Mouse (Mus musculus): ENCODE measurements around the gene Asphd2. TPM values are rescaled to one million over a fixed set of nuclear protein-coding genes. Genes with fewer than 3 reads are reported as not detected.

Asphd2 gene
- polyA plus RNA-seq, 1 experiment from 2014 or later = 58.8 TPM

- no peak overlapping the region for H3K9ac ChIP-seq (ENCODE audit: low read depth, low read length)
Measured at GRCm38 (mm10) chr5:112396066-112396465, 1.4 kb upstream of the Asphd2 start.

GRCm38 (mm10) chr5:112394415-112394763, 277 bp downstream of the Asphd2 start:
- ATAC-seq = peak; percentile 84
- Histone ChIP-seq H3K4me3 (ENCODE audit: low read depth, low read length) (peak overlapping the region; percentile 80), H3K4me1 (ENCODE audit: control insufficient read depth, insufficient read depth, low read length) (peaks cover 50% of the 10 kb centered on the region), H3K4me2 (ENCODE audit: low read length) (peak overlapping the region; percentile 72), H3K27me3 (ENCODE audit: control insufficient read depth, insufficient read depth, low read depth, low read length) (no peaks in the 10 kb centered on the region), H3K27ac (ENCODE audit: low read length) (peak overlapping the region; percentile 92), H3K9me3 (replicated peaks; ENCODE audit: control insufficient read depth, low read length, poor library complexity, severe bottlenecking) (no peaks in the 10 kb centered on the region), H3K9ac (ENCODE audit: low read depth, low read length) (peak overlapping the region; percentile 87), H3K36me3 (ENCODE audit: control insufficient read depth, insufficient read depth, low read length) (peaks cover 10% of the 10 kb centered on the region; the same call in 1 of the 2 replicates)
- 0% methylated on average over 25 of the region's 28 CpGs for WGBS

More at GRCm38 (mm10) chr5:112396066-112396465, 1.4 kb upstream of the Asphd2 start:
- no peak for ATAC-seq
- WGBS = 63% methylated on average over 18 of the region's 18 CpGs
- H3K4me2 ChIP-seq (ENCODE audit: low read length) = no peak overlapping the region
- H3K27me3 ChIP-seq (ENCODE audit: control insufficient read depth, insufficient read depth, low read depth, low read length) = no peaks in the 10 kb centered on the region
- peak overlapping the region; percentile 50 for H3K27ac ChIP-seq (ENCODE audit: low read length)
- H3K36me3 ChIP-seq (ENCODE audit: control insufficient read depth, insufficient read depth, low read length) = 0 out of 2 replicates have a peak, but pooled peaks cover 4% of the 10 kb centered on the region
- H3K4me1 ChIP-seq (ENCODE audit: control insufficient read depth, insufficient read depth, low read length) = peaks cover 33% of the 10 kb centered on the region
- H3K4me3 ChIP-seq (ENCODE audit: low read depth, low read length) = no peak overlapping the region
- no peaks in the 10 kb centered on the region for H3K9me3 ChIP-seq (replicated peaks; ENCODE audit: control insufficient read depth, low read length, poor library complexity, severe bottlenecking)

- Histone ChIP-seq H3K4me1 (ENCODE audit: control insufficient read depth, insufficient read depth, low read length) (peaks cover 55% of the 10 kb centered on the region), H3K27ac (ENCODE audit: low read length) (0 out of 2 replicates have a peak overlapping the region, but pooled peaks have one; percentile 92), H3K9me3 (replicated peaks; ENCODE audit: control insufficient read depth, low read length, poor library complexity, severe bottlenecking) (no peaks in the 10 kb centered on the region), H3K4me2 (ENCODE audit: low read length) (peak overlapping the region; percentile 72), H3K27me3 (ENCODE audit: control insufficient read depth, insufficient read depth, low read depth, low read length) (no peaks in the 10 kb centered on the region), H3K9ac (ENCODE audit: low read depth, low read length) (peak overlapping the region; percentile 87), H3K4me3 (ENCODE audit: low read depth, low read length) (peak overlapping the region; percentile 80), H3K36me3 (ENCODE audit: control insufficient read depth, insufficient read depth, low read length) (peaks cover 10% of the 10 kb centered on the region; the same call in 1 of the 2 replicates)
- ATAC-seq = peak; percentile 60
- WGBS = 6% methylated on average over 17 of the region's 18 CpGs
Measured at GRCm38 (mm10) chr5:112393741-112394414, 788 bp downstream of the Asphd2 start.

GRCm38 (mm10) chr5:112391676-112392323, 2.9 kb downstream of the Asphd2 start:
- Histone ChIP-seq H3K4me1 (ENCODE audit: control insufficient read depth, insufficient read depth, low read length) (peaks cover 56% of the 10 kb centered on the region), H3K9ac (ENCODE audit: low read depth, low read length) (no peak overlapping the region), H3K4me3 (ENCODE audit: low read depth, low read length) (no peak overlapping the region), H3K4me2 (ENCODE audit: low read length) (no peak overlapping the region), H3K27ac (ENCODE audit: low read length) (no peak overlapping the region), H3K27me3 (ENCODE audit: control insufficient read depth, insufficient read depth, low read depth, low read length) (no peaks in the 10 kb centered on the region), H3K36me3 (ENCODE audit: control insufficient read depth, insufficient read depth, low read length) (peaks cover 10% of the 10 kb centered on the region; the same call in 1 of the 2 replicates), H3K9me3 (replicated peaks; ENCODE audit: control insufficient read depth, low read length, poor library complexity, severe bottlenecking) (no peaks in the 10 kb centered on the region)
- WGBS = 67% methylated on average over 27 of the region's 27 CpGs
- no peak for ATAC-seq

GRCm38 (mm10) chr5:112391002-112391401, 3.7 kb downstream of the Asphd2 start:
- H3K27me3 ChIP-seq (ENCODE audit: control insufficient read depth, insufficient read depth, low read depth, low read length) = no peaks in the 10 kb centered on the region
- peaks cover 15% of the 10 kb centered on the region; the same call in 1 of the 2 replicates for H3K36me3 ChIP-seq (ENCODE audit: control insufficient read depth, insufficient read depth, low read length)
- WGBS = 72% methylated on average over 16 of the region's 16 CpGs
- H3K4me2 ChIP-seq (ENCODE audit: low read length) = peak overlapping the region; percentile 28
- H3K9ac ChIP-seq (ENCODE audit: low read depth, low read length) = 0 out of 2 replicates have a peak overlapping the region, but pooled peaks have one; percentile 21
- H3K9me3 ChIP-seq (replicated peaks; ENCODE audit: control insufficient read depth, low read length, poor library complexity, severe bottlenecking) = no peaks in the 10 kb centered on the region
- H3K27ac ChIP-seq (ENCODE audit: low read length) = no peak overlapping the region
- no peak for ATAC-seq
- H3K4me1 ChIP-seq (ENCODE audit: control insufficient read depth, insufficient read depth, low read length) = peaks cover 56% of the 10 kb centered on the region
- H3K4me3 ChIP-seq (ENCODE audit: low read depth, low read length) = no peak overlapping the region

- no peak for ATAC-seq
- H3K9ac ChIP-seq (ENCODE audit: low read depth, low read length) = peak overlapping the region; percentile 49; the same call in 1 of the 2 replicates
- no peaks in the 10 kb centered on the region for H3K9me3 ChIP-seq (replicated peaks; ENCODE audit: control insufficient read depth, low read length, poor library complexity, severe bottlenecking)
- peaks cover 47% of the 10 kb centered on the region for H3K4me1 ChIP-seq (ENCODE audit: control insufficient read depth, insufficient read depth, low read length)
- no peak overlapping the region for H3K27ac ChIP-seq (ENCODE audit: low read length)
- H3K4me3 ChIP-seq (ENCODE audit: low read depth, low read length) = no peak overlapping the region
- peaks cover 28% of the 10 kb centered on the region for H3K36me3 ChIP-seq (ENCODE audit: control insufficient read depth, insufficient read depth, low read length)
- 67% methylated on average over 9 of the region's 9 CpGs for WGBS
- H3K4me2 ChIP-seq (ENCODE audit: low read length) = peak overlapping the region; percentile 21
- H3K27me3 ChIP-seq (ENCODE audit: control insufficient read depth, insufficient read depth, low read depth, low read length) = no peaks in the 10 kb centered on the region
Measured at GRCm38 (mm10) chr5:112389352-112389751, 5.3 kb downstream of the Asphd2 start.

- Histone ChIP-seq H3K4me3 (ENCODE audit: low read depth, low read length) (no peak overlapping the region), H3K9me3 (replicated peaks; ENCODE audit: control insufficient read depth, low read length, poor library complexity, severe bottlenecking) (no peaks in the 10 kb centered on the region), H3K4me1 (ENCODE audit: control insufficient read depth, insufficient read depth, low read length) (peaks cover 34% of the 10 kb centered on the region), H3K27ac (ENCODE audit: low read length) (no peak overlapping the region), H3K4me2 (ENCODE audit: low read length) (no peak overlapping the region), H3K27me3 (ENCODE audit: control insufficient read depth, insufficient read depth, low read depth, low read length) (no peaks in the 10 kb centered on the region), H3K36me3 (ENCODE audit: control insufficient read depth, insufficient read depth, low read length) (peaks cover 28% of the 10 kb centered on the region), H3K9ac (ENCODE audit: low read depth, low read length) (no peak overlapping the region)
- WGBS = 88% methylated on average over 2 of the region's 2 CpGs
- ATAC-seq = no peak
Measured at GRCm38 (mm10) chr5:112385973-112386372, 8.7 kb downstream of the Asphd2 start.

- no peaks in the 10 kb centered on the region for H3K27me3 ChIP-seq (ENCODE audit: control insufficient read depth, insufficient read depth, low read depth, low read length)
- H3K9me3 ChIP-seq (replicated peaks; ENCODE audit: control insufficient read depth, low read length, poor library complexity, severe bottlenecking) = no peaks in the 10 kb centered on the region
- no peak overlapping the region for H3K4me3 ChIP-seq (ENCODE audit: low read depth, low read length)
- no peak overlapping the region for H3K9ac ChIP-seq (ENCODE audit: low read depth, low read length)
- H3K36me3 ChIP-seq (ENCODE audit: control insufficient read depth, insufficient read depth, low read length) = peaks cover 25% of the 10 kb centered on the region
- H3K4me2 ChIP-seq (ENCODE audit: low read length) = no peak overlapping the region
- no peak overlapping the region for H3K27ac ChIP-seq (ENCODE audit: low read length)
- peaks cover 23% of the 10 kb centered on the region for H3K4me1 ChIP-seq (ENCODE audit: control insufficient read depth, insufficient read depth, low read length)
- ATAC-seq = no peak
- WGBS = 92% methylated on average over 13 of the region's 13 CpGs
Measured at GRCm38 (mm10) chr5:112384805-112385472, 9.7 kb downstream of the Asphd2 start.

Measured in midbrain, embryonic 16.5 days (tissue).